Mouse (Mus musculus): ENCODE results near the gene Cnn2.
A peak's percentile ranks its signal among the peaks of the same experiment; 100 is the strongest.

DNA sequence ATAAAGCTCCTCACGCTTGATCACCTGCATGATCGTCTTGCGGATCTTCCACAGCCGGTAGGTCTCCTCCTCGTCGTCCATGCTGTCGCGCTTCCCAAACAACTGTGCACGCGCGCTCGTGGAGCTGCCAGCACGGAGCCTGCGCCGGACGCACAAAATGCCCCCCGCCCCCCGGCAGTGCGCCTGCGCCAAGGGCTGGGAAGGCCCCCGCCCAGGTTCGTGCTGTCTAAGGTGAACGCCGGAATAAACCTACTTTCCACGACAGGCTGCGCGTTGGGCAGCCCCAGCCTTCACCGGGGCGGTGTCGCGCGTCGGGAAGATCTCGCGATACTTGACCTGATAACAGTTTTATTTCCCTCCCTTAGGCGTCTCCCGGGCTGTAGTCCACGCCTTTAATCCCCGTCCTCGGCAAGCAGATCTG is 51.2 kb downstream of the Cnn2 start, which contains the start of gene Polr2e:
- TF ChIP-seq CTCF (IDR thresholded peaks at IDR 0.05; ENCODE audit: control insufficient read depth, insufficient read depth, insufficient replicate concordance, low read depth, low read length) (no peak), POLR2A (IDR thresholded peaks at IDR 0.05; ENCODE audit: control insufficient read depth, low read depth, low read length) (peak; percentile 89)

Data from testis, adult 2 months (tissue).